Mouse (Mus musculus) limb, embryonic 11.5 days (tissue): ENCODE data around the gene Dmbt1. TPM values are rescaled to one million over a fixed set of nuclear protein-coding genes. Genes with fewer than 3 reads are reported as not detected.

Experiments
- ATAC-seq: fragments of 200-750 bp; cut with Nextera tagmentation; 2 replicates; pipeline ENCODE4 v1.8.0; 2017; ENCODE audit warnings: low read depth; ENCODE audit not compliant: insufficient number of reproducible peaks, low FRiP score, low TSS enrichment
- DNase-seq: peaks from one replicate; pipeline ENCODE4 v3.0.0-alpha.2; 2015; ENCODE audit warnings: low spot score
- H3K27ac ChIP-seq: fragments of 300-500 bp; sonication (generic); replicated peaks from 2 replicates; pipeline ENCODE4 v1.5.1; 2014; ENCODE audit warnings: low read depth, mild to moderate bottlenecking, low read length
- H3K27me3 ChIP-seq: fragments of 300-500 bp; sonication (generic); 2 replicates; pipeline ENCODE4 v1.6.1; 2014; ENCODE audit warnings: mild to moderate bottlenecking, low read length, mixed read lengths; ENCODE audit not compliant: control insufficient read depth, insufficient read depth
- H3K36me3 ChIP-seq: fragments of 300-500 bp; sonication (generic); 2 replicates; pipeline ENCODE4 v1.6.1; 2014; ENCODE audit warnings: mild to moderate bottlenecking, low read length, moderate library complexity, mixed read lengths; ENCODE audit not compliant: control insufficient read depth, insufficient read depth
- H3K4me1 ChIP-seq: fragments of 300-500 bp; sonication (generic); 2 replicates; pipeline ENCODE4 v1.6.1; 2014; ENCODE audit warnings: low read length, mixed read lengths; ENCODE audit not compliant: control insufficient read depth, insufficient read depth
- H3K4me2 ChIP-seq: fragments of 300-500 bp; sonication (generic); 2 replicates; pipeline ENCODE4 v1.6.1; 2014; ENCODE audit warnings: low read depth, mild to moderate bottlenecking, moderate library complexity; ENCODE audit not compliant: severe bottlenecking
- H3K4me3 ChIP-seq: fragments of 300-500 bp; sonication (generic); 2 replicates; pipeline ENCODE4 v1.5.1; 2014; ENCODE audit warnings: low read depth, low read length
- H3K9ac ChIP-seq: fragments of 300-500 bp; sonication (generic); 2 replicates; pipeline ENCODE4 v1.6.1; 2014; ENCODE audit warnings: mild to moderate bottlenecking, low read length
- H3K9me3 ChIP-seq: fragments of 300-500 bp; sonication (generic); 2 replicates; pipeline ENCODE4 v1.6.1; 2016; ENCODE audit warnings: low read length; ENCODE audit not compliant: control insufficient read depth
- WGBS: fragments of 180-500 bp; shearing (Covaris S2); extraction: QIAGEN DNeasy Blood & Tissue Kit; methylation state at CpG from one replicate; pipeline ENCODE4 v1.1.7; 2014; 5-methylcytosine and 5-hydroxymethylcytosine counted together
- polyA plus RNA-seq: library from polyadenylated mRNA; unstranded; fragments of >200 nt; fragmentation: Nextera tagmentation; extraction: Ambion mirVana; gene quantifications from 2 replicates; pipeline ENCODE4 v1.2.1, GENCODE M21; 2014

Gene Dmbt1
- polyA plus RNA-seq, 1 experiment from 2014 or later = not detected

- no peak for DNase-seq
Measured at GRCm38 (mm10) chr7:130993907-130994306, 37.9 kb upstream of the Dmbt1 start.

GRCm38 (mm10) chr7:131001976-131002726 lies 29.7 kb upstream of the Dmbt1 start:
- no peak for ATAC-seq

More at GRCm38 (mm10) chr7:130993907-130994306, 37.9 kb upstream of the Dmbt1 start:
- WGBS = 48% methylated on average over 8 of the region's 8 CpGs
- no peaks in the 10 kb centered on the region for H3K4me1 ChIP-seq
- H3K4me3 ChIP-seq = no peak overlapping the region
- H3K27me3 ChIP-seq = no peaks in the 10 kb centered on the region
- H3K9ac ChIP-seq = no peak overlapping the region
- H3K36me3 ChIP-seq = no peaks in the 10 kb centered on the region
- H3K27ac ChIP-seq = no peak overlapping the region
- H3K4me2 ChIP-seq = no peak overlapping the region
- ATAC-seq = no peak
- H3K9me3 ChIP-seq = no peaks in the 10 kb centered on the region

GRCm38 (mm10) chr7:131004071-131004470 lies 27.8 kb upstream of the Dmbt1 start:
- WGBS = 90% methylated on average over 5 of the region's 5 CpGs

More at GRCm38 (mm10) chr7:131001976-131002726, 29.7 kb upstream of the Dmbt1 start:
- Histone ChIP-seq H3K36me3 (no peaks in the 10 kb centered on the region), H3K9ac (no peak overlapping the region), H3K9me3 (no peaks in the 10 kb centered on the region), H3K27me3 (no peaks in the 10 kb centered on the region), H3K4me1 (no peaks in the 10 kb centered on the region), H3K27ac (no peak overlapping the region), H3K4me2 (no peak overlapping the region), H3K4me3 (no peak overlapping the region)
- WGBS = 90% methylated on average over 12 of the region's 12 CpGs
- no peak for DNase-seq

GRCm38 (mm10) chr7:131007221-131007620 lies 24.6 kb upstream of the Dmbt1 start:
- no peaks in the 10 kb centered on the region for H3K4me1 ChIP-seq
- H3K9me3 ChIP-seq = no peaks in the 10 kb centered on the region
- no peak for ATAC-seq
- DNase-seq = no peak
- H3K36me3 ChIP-seq = no peaks in the 10 kb centered on the region
- H3K4me2 ChIP-seq = no peak overlapping the region
- H3K4me3 ChIP-seq = no peak overlapping the region
- H3K27ac ChIP-seq = no peak overlapping the region
- H3K9ac ChIP-seq = no peak overlapping the region
- no peaks in the 10 kb centered on the region for H3K27me3 ChIP-seq
- 97% methylated on average over 2 of the region's 2 CpGs for WGBS

More at GRCm38 (mm10) chr7:131004071-131004470, 27.8 kb upstream of the Dmbt1 start:
- no peak overlapping the region for H3K4me3 ChIP-seq
- no peak for DNase-seq
- no peak overlapping the region for H3K9ac ChIP-seq
- no peak for ATAC-seq
- H3K9me3 ChIP-seq = no peaks in the 10 kb centered on the region
- no peaks in the 10 kb centered on the region for H3K4me1 ChIP-seq
- no peaks in the 10 kb centered on the region for H3K36me3 ChIP-seq
- H3K27me3 ChIP-seq = no peaks in the 10 kb centered on the region
- H3K4me2 ChIP-seq = no peak overlapping the region
- H3K27ac ChIP-seq = no peak overlapping the region

- no peaks in the 10 kb centered on the region for H3K27me3 ChIP-seq
- no peaks in the 10 kb centered on the region for H3K36me3 ChIP-seq
- no peak for DNase-seq
- H3K9ac ChIP-seq = no peak overlapping the region
- no peak for ATAC-seq
- H3K27ac ChIP-seq = no peak overlapping the region
- H3K4me3 ChIP-seq = no peak overlapping the region
- WGBS = 86% methylated on average over 5 of the region's 5 CpGs
- H3K9me3 ChIP-seq = no peaks in the 10 kb centered on the region
- no peaks in the 10 kb centered on the region for H3K4me1 ChIP-seq
- H3K4me2 ChIP-seq = no peak overlapping the region
Measured at GRCm38 (mm10) chr7:131009178-131009577, 22.7 kb upstream of the Dmbt1 start.

GRCm38 (mm10) chr7:131011901-131012300 lies 20.0 kb upstream of the Dmbt1 start:
- H3K4me1 ChIP-seq = no peaks in the 10 kb centered on the region
- ATAC-seq = no peak

GRCm38 (mm10) chr7:131019181-131019580 lies 12.7 kb upstream of the Dmbt1 start:
- no peak overlapping the region for H3K4me3 ChIP-seq
- no peak overlapping the region for H3K9ac ChIP-seq
- H3K9me3 ChIP-seq = no peaks in the 10 kb centered on the region
- no peak for ATAC-seq
- WGBS = 89% methylated on average over 2 of the region's 2 CpGs
- no peaks in the 10 kb centered on the region for H3K36me3 ChIP-seq
- no peaks in the 10 kb centered on the region for H3K27me3 ChIP-seq
- DNase-seq = no peak
- no peak overlapping the region for H3K27ac ChIP-seq
- no peaks in the 10 kb centered on the region for H3K4me1 ChIP-seq
- no peak overlapping the region for H3K4me2 ChIP-seq

More at GRCm38 (mm10) chr7:131011901-131012300, 20.0 kb upstream of the Dmbt1 start:
- H3K36me3 ChIP-seq = no peaks in the 10 kb centered on the region
- H3K27me3 ChIP-seq = no peaks in the 10 kb centered on the region
- H3K4me2 ChIP-seq = no peak overlapping the region
- no peak overlapping the region for H3K9ac ChIP-seq
- DNase-seq = no peak
- H3K4me3 ChIP-seq = no peak overlapping the region
- WGBS = 89% methylated on average over 1 of the region's 1 CpGs
- no peak overlapping the region for H3K27ac ChIP-seq
- H3K9me3 ChIP-seq = no peaks in the 10 kb centered on the region

GRCm38 (mm10) chr7:131024807-131025206 lies 7.0 kb upstream of the Dmbt1 start:
- ATAC-seq = no peak

More at GRCm38 (mm10) chr7:131024807-131025206, 7.0 kb upstream of the Dmbt1 start:
- WGBS = 66% methylated on average over 1 of the region's 1 CpGs
- Histone ChIP-seq H3K4me2 (no peak overlapping the region), H3K27me3 (no peaks in the 10 kb centered on the region), H3K27ac (no peak overlapping the region), H3K36me3 (no peaks in the 10 kb centered on the region), H3K9ac (no peak overlapping the region), H3K4me3 (no peak overlapping the region), H3K9me3 (no peaks in the 10 kb centered on the region), H3K4me1 (no peaks in the 10 kb centered on the region)
- DNase-seq = no peak
